Mouse (Mus musculus): Measurements from ENCODE around the gene Xbp1.

GRCm38 (mm10) chr11:5514091-5514490 is 6.4 kb upstream of the Xbp1 start:
- TF ChIP-seq CTCF (conservative IDR thresholded peaks at IDR 0.05 in 1 of 2, IDR thresholded peaks at IDR 0.05 in 1 of 2; ENCODE audit: low read depth in 2 of 2, low read length in 2 of 2) (no peak), E2F4 (IDR thresholded peaks at IDR 0.05; ENCODE audit: insufficient replicate concordance, low read depth, low read length) (no peak), CHD2 (IDR thresholded peaks at IDR 0.05; ENCODE audit: low read length) (no peak)
